Mouse (Mus musculus): ENCODE results near the gene Gm2663.
"Not testable (repeated sequence)": the region's sequence is repeated elsewhere in the genome, so short reads cannot be mapped to it uniquely, and the experiment has no call there.

Gene Gm2663

GRCm38 (mm10) chr6:40999379-40999778, at the start of gene Gm2663:
Gm2663 (minus strand) TSS chr6:40999479.
- not testable (repeated sequence) for DNase-seq (ENCODE audit: low spot score)

GRCm38 (mm10) chr6:41048602-41049001, 49.3 kb upstream of the Gm2663 start:
- no peak for DNase-seq (ENCODE audit: low spot score)

GRCm38 (mm10) chr6:41047961-41048360, 48.7 kb upstream of the Gm2663 start:
- no peak for DNase-seq (ENCODE audit: low spot score)

- no peak for DNase-seq (ENCODE audit: low spot score)
These were observed 47.9 kb upstream of the Gm2663 start for GRCm38 (mm10) chr6:41047202-41047601.

DNA sequence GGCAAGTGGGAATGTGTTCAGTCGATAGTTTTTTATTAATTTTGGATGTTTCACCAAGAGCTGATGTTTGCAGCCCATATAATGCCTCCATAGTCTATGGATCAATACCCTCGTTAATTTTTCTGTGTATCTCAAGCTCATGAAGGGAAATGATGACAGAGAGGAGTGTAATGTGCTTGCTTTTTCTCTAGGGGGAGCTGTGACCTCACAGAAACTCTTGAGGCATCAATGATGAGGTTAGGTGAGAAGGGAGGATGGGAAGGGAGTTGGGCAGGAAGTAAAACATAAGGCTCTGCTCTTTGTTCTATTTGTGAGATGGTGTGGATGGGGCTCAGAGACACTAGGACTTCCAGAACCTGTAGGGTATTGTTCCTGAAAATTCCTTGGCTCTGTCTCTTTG, 47.3 kb upstream of the Gm2663 start:
- no peak for DNase-seq (ENCODE audit: low spot score)

DNA sequence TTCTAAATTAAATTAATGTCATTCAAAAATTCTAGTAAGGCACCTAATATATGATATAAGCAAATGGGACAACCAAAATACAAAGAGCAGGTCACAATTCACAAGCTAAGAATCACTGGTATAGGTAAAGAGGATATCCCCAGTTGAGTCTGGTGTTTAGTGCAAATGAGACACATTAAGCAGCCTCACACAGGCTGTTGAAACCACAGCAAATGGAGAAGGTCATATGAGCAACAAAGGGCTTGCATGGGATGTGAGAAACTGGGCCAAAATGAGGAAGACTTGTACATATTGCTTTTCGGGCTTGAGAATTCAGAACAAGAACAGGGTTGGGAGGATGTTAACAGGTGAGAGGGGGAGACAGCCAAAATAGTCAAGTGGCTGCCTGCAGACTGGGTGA, 45.5 kb upstream of the Gm2663 start:
- no peak for DNase-seq (ENCODE audit: low spot score)

DNA sequence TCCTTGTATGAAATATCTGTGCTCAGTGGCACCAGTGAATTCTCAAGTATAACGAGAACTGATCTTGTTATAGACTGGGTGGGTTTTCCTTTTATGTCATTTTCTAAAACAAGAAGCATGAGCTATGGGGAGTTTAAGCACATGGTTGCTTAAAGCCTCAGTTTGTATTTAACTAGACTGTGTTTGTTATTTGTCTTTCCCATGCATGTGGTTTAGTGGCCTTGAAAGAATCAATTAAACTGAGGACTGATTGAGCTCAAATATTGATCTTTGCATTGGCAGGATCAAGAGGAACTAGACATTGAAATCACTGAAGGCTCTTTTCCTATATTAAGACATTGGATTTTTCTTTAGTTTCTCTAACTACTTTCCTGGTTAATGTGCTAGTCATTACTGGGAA, 45.0 kb upstream of the Gm2663 start:
- DNase-seq (ENCODE audit: low spot score) = no peak

GRCm38 (mm10) chr6:41035409-41035808, 36.1 kb upstream of the Gm2663 start, which contains the start of gene 2210010C04Rik:
2210010C04Rik (minus strand) TSS chr6:41035509.
- no peak for DNase-seq (ENCODE audit: low spot score)

DNA sequence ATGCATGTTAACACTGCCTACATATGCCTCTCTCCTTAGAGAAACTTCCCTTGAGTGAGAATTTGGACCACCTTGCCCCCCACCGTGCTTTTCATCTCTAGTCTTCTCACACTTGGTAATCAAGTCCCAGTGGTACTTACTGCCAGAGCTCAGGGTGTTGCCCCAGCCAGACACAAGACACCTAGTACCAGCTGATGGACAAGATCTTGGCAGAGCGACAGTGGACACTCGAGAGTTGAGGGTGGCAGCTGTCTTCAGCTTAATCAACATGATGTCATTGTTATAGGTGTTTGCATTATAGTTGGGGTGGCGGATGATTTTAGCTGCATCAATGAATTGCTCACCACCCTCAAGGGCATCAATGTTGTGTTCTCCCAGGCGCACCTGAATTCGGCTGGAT, 33.5 kb upstream of the Gm2663 start:
- DNase-seq (ENCODE audit: low spot score) = no peak

DNA sequence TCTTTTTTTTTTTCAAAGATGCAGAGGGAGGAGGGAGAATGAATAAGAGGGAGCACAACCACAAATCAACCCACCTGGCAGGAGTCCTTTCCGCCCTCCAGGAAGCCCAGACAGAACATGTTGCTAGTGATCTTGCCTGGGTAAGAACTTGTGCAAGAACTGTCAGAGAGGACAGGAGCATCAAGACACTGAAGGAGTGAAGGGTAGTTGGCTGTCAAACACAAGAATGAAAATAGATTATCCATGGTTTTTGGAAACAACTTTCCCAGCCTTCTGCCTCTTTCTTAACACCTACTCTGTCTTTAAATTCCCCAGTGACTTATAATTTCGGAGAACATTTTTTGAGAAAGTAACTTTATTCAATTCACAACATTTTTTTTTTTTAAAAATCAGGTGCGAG, 33.0 kb upstream of the Gm2663 start:
- no peak for DNase-seq (ENCODE audit: low spot score)

DNA sequence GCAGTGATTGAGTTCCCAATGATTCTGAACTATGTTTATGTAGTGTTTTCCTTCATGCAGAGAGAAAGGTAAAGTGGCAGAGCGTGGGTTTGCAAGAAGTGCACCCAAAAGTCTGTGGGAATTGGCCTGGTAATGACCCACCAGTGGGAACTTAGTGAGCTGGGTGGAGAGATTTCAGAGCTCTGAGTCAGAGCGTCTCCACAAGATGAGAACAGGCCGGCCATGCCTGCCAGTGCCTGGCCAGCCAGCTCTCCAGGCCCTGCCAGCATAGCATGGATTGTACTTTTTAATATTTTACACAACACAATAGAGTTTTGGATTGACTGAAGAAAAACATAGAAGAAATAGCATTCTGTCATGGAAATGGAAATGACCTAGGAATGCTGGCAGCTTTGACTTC, 31.5 kb upstream of the Gm2663 start:
- no peak for DNase-seq (ENCODE audit: low spot score)

DNA sequence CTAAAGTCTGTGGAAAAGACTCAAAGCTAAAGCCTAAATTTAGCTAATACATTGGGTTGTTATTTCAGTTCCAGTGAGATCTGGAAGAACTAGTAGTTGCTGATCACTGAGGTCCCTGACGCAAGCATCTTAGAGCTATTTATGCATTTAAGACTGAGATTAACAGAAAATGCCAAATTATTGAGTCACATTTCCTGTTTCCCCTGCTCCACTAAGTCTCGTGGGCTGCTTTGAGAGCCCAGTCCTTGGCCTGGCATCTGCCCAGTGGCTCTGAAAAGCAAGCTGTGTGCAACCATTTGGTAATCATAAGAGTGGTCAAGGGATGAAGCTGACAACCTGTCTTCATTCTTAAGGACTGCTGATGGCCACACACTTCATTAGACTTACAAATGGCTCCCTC, 27.8 kb upstream of the Gm2663 start:
- no peak for DNase-seq (ENCODE audit: low spot score)

DNA sequence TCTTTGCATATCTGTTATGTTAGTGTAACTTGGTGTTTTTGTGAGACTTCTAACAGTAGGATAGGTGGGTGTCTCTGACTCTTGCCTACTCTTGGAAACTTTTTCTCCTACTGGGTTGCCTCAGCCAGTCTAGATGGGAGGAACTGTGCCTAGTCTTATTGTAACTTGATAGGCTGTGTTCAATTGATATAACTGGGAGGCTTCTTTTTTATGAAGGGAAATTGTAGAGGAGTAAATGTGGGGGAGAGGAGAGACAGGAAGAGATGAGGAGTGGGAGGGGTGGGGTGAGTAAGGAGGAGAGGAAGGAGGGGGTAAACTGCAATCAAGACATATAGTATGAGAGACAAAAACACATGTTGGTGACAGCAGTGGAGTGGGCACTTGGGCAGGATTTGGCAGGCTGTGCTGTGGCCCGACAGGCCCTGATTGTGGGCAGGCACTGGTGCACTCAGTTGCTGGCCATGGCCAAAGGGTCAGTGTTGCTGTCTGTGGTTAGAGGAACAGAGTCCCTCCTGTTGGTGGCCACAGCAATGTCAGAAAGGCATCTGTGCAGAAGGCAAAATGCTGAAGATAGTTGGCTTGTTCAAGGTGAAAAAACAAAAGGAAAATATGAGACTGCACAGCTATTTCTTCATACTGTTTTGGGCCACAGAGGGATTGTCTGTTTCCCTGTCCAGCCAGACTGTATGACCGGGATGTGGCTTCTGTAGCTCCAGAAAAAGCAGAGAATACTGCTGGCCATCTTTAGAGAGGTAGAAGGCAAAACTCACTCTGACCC, 26.8 kb upstream of the Gm2663 start:
- DNase-seq (ENCODE audit: low spot score) = no peak

GRCm38 (mm10) chr6:41019140-41019539, 19.9 kb upstream of the Gm2663 start:
- DNase-seq (ENCODE audit: low spot score) = no peak

DNA sequence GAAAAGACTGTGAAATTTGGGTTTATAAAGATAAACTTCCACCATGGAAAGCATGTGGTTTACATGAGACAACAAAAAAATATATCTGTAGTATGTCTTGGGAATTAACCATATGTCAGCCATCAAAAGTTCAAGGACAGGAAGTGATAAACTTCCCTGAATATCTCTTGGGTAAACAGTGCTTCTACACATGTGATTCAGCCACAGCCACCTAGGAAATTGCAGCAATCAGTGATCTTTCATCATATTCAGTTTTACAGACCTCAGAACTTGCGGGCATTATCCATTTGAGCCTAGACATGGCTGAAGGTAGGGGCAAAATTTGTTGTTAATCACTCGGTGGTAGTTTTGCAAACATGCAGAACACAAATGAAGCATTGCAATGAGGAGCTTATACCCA, 19.4 kb upstream of the Gm2663 start:
- DNase-seq (ENCODE audit: low spot score) = no peak

DNA sequence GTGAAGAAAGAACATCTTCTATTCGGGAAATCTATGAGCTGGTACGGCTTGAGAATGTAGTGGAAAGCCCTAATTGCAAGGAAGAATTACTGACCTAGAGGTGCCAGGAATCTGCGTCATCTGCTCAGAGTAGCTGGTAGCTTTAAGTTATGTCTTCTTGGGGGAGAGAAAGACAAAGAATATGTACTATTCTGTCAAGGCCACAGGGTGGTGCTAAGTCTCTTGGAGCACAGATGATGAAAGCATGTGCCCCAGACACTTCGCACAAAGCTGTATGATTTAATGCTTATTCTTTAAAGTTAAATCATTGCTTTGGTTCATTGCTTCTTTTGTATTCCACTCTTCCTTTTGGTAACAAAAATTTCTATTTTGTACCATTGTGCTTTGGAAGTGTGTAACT, 15.8 kb upstream of the Gm2663 start:
- no peak for DNase-seq (ENCODE audit: low spot score)

DNA sequence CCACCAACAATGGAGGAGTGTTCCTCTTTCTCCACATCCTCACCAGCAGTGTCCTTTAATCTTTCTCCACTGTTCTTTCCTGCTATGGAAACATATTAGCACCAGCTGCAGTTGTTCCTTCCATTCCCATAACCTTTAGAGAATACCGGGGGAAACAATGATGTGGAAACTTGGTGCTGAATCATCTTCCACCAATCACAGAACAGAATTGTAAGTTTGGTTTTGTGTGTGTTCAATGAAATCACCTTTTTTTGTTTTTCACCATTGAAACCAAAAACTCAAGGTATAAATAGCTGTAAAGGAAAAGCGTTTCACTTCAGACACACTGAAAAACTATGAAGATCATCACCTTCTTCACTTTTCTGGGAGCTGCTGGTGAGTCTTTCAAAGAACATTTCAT, 34.8 kb downstream of the Gm2663 start, which contains the start of gene 1810009J06Rik:
1810009J06Rik (plus strand) TSS at position 301 of the 400 bp plus-strand sequence.
- DNase-seq (ENCODE audit: low spot score) = not testable (repeated sequence)

DNA sequence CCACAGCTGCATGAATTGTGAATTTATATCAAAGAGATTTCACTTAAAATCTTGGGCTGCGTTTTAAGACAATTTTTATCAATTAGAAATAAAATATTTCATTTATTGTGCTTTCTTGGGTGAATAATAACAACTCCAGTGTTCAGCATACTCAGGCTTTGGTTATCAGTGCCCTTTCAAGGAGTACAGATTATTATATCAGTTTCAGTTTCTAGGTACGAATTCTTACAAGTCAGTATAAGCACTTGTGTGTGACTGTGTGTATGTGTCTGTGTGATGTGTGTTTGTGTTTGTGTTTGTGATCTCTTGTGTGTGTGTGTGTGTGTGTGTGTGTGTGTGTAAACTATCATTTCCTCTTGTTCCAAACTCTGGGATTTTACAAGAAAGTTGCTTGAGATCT, 45.6 kb downstream of the Gm2663 start:
- DNase-seq (ENCODE audit: low spot score) = no peak

GRCm38 (mm10) chr6:40951770-40952169, 47.5 kb downstream of the Gm2663 start, which contains the start of gene Gm4744:
Gm4744 (minus strand) TSS chr6:40951870.
- DNase-seq (ENCODE audit: low spot score) = no peak

All from urinary bladder, postnatal 25 days (tissue).